Mouse (Mus musculus): Measurements from ENCODE around the gene Sppl3. TPM values are rescaled to one million over a fixed set of nuclear protein-coding genes. Genes with fewer than 3 reads are reported as not detected.

Sppl3 gene
- polyA plus RNA-seq, 1 experiment from 2014 or later: 21.0 TPM

DNA sequence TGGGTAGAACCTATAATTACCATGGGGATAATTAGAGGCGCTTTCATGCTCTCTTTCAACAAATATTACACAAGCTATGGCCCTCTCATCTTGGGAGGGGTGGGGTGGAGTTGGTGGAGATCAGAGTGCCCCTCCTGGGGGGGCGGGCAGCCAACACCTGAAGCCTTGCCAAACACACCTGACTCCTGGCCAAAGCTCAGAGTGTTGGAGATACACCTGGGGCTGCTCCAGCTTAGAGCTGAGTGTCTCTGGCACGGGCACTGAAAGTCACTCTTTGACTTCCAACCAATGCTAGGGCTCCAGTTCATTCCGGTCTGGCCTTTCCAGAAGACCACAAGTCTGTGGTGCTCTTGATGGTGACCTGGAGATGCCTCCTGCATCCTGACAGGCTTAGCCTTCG, 3.2 kb upstream of the Sppl3 start:
- no peaks in the 10 kb centered on the region for H3K9me3 ChIP-seq (ENCODE audit: control insufficient read depth, low read length)
- no peak for ATAC-seq (ENCODE audit: low FRiP score)
- no peak overlapping the region for H3K9ac ChIP-seq (ENCODE audit: low read depth, low read length)
- H3K4me3 ChIP-seq (ENCODE audit: low read depth, low read length): no peak overlapping the region
- no peak overlapping the region for H3K27ac ChIP-seq (ENCODE audit: low read depth, low read length)
- H3K4me2 ChIP-seq (replicated peaks; ENCODE audit: low read depth, low read length): no peak overlapping the region
- DNase-seq (ENCODE audit: low spot score): no peak
- WGBS: 87% methylated on average over 5 of the region's 5 CpGs
- H3K36me3 ChIP-seq (ENCODE audit: control insufficient read depth, insufficient read depth, low read length): no peaks in the 10 kb centered on the region
- peaks cover 7% of the 10 kb centered on the region for H3K4me1 ChIP-seq (replicated peaks; ENCODE audit: control insufficient read depth, insufficient read depth, low read length)
- no peaks in the 10 kb centered on the region for H3K27me3 ChIP-seq (ENCODE audit: control insufficient read depth, insufficient read depth, low read length)

DNA sequence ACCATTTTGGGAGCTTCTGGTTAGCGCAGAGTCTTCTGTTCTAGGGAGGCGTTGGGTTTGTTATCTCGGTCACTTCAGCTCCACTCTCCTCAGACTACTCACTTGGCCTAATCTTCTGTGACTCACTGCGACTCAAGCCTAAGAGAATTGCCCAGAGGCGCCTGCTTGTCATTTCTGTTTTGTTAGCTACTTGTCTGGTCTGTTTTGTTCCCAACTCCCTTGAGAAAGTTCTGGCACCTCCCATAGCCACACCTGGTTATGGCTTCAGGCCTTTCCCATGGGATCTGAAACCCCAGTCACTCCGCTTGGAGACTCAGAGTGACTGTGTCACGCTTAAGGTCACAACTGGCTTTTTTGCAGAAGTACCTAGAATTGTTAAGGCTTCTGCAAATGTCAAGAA, 2.6 kb upstream of the Sppl3 start:
- Histone ChIP-seq H3K4me1 (replicated peaks; ENCODE audit: control insufficient read depth, insufficient read depth, low read length) (peaks cover 9% of the 10 kb centered on the region), H3K36me3 (ENCODE audit: control insufficient read depth, insufficient read depth, low read length) (no peaks in the 10 kb centered on the region), H3K4me2 (replicated peaks; ENCODE audit: low read depth, low read length) (no peak overlapping the region), H3K9ac (ENCODE audit: low read depth, low read length) (no peak overlapping the region), H3K4me3 (ENCODE audit: low read depth, low read length) (no peak overlapping the region), H3K9me3 (ENCODE audit: control insufficient read depth, low read length) (no peaks in the 10 kb centered on the region), H3K27me3 (ENCODE audit: control insufficient read depth, insufficient read depth, low read length) (no peaks in the 10 kb centered on the region), H3K27ac (ENCODE audit: low read depth, low read length) (no peak overlapping the region)
- 91% methylated on average over 7 of the region's 7 CpGs for WGBS
- no peak for DNase-seq (ENCODE audit: low spot score)
- ATAC-seq (ENCODE audit: low FRiP score): no peak

DNA sequence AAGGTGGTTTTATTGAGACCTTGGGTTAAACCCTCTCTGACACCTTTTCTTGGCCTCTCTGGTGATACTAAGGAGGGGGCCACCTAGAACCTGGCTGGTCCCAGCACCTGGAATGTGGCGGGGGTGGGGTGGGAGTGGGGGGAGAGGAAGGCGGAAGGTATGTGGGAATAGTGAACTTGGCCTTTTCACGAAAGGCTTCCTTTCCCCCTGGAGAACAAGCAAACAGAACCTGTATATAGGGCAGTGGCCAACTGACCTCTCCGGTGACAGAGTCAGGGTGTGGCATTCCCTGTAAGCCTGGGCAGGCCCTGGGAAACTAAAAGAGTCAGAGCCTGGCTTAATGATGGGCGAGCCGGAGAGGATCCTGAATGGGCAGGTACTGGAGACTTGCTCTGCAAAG, 1.8 kb upstream of the Sppl3 start:
- WGBS: 89% methylated on average over 6 of the region's 6 CpGs

DNA sequence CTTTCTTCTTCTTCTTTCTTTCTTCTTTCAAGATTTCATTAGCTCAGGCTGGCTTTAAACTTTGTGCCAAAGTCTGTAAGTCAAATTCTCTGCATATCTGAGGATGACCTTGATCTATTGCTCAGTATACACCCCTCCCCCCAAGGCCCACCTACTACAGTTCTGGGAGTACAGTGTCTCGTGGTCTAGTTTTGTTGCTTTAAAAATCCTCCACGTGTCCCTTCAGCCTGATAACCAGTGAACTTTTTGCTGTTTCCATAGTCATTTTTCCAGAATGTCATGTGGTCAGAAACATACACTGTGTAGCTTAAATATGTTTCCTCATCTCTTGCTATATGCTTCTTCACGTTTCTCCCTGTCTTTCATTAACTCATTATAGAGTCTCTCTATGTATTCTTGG, 976 bp upstream of the Sppl3 start:
- Histone ChIP-seq H3K9ac (ENCODE audit: low read depth, low read length) (no peak overlapping the region), H3K4me3 (ENCODE audit: low read depth, low read length) (no peak overlapping the region; the same call in 1 of the 2 replicates), H3K4me1 (replicated peaks; ENCODE audit: control insufficient read depth, insufficient read depth, low read length) (peaks cover 9% of the 10 kb centered on the region), H3K9me3 (ENCODE audit: control insufficient read depth, low read length) (no peaks in the 10 kb centered on the region), H3K36me3 (ENCODE audit: control insufficient read depth, insufficient read depth, low read length) (no peaks in the 10 kb centered on the region), H3K27ac (ENCODE audit: low read depth, low read length) (no peak overlapping the region), H3K4me2 (replicated peaks; ENCODE audit: low read depth, low read length) (no peak overlapping the region; the same call in 1 of the 2 replicates), H3K27me3 (ENCODE audit: control insufficient read depth, insufficient read depth, low read length) (no peaks in the 10 kb centered on the region)
- ATAC-seq (ENCODE audit: low FRiP score): no peak
- no peak for DNase-seq (ENCODE audit: low spot score)
- WGBS: 65% methylated on average over 3 of the region's 3 CpGs

More for the DNA sequence above, 1.8 kb upstream of the Sppl3 start:
- no peaks in the 10 kb centered on the region for H3K27me3 ChIP-seq (ENCODE audit: control insufficient read depth, insufficient read depth, low read length)
- H3K4me3 ChIP-seq (ENCODE audit: low read depth, low read length): no peak overlapping the region
- H3K9ac ChIP-seq (ENCODE audit: low read depth, low read length): no peak overlapping the region
- no peak overlapping the region for H3K4me2 ChIP-seq (replicated peaks; ENCODE audit: low read depth, low read length)
- H3K27ac ChIP-seq (ENCODE audit: low read depth, low read length): no peak overlapping the region
- no peak for ATAC-seq (ENCODE audit: low FRiP score)
- no peaks in the 10 kb centered on the region for H3K9me3 ChIP-seq (ENCODE audit: control insufficient read depth, low read length)
- DNase-seq (ENCODE audit: low spot score): no peak
- no peaks in the 10 kb centered on the region for H3K36me3 ChIP-seq (ENCODE audit: control insufficient read depth, insufficient read depth, low read length)
- H3K4me1 ChIP-seq (replicated peaks; ENCODE audit: control insufficient read depth, insufficient read depth, low read length): peaks cover 9% of the 10 kb centered on the region

DNA sequence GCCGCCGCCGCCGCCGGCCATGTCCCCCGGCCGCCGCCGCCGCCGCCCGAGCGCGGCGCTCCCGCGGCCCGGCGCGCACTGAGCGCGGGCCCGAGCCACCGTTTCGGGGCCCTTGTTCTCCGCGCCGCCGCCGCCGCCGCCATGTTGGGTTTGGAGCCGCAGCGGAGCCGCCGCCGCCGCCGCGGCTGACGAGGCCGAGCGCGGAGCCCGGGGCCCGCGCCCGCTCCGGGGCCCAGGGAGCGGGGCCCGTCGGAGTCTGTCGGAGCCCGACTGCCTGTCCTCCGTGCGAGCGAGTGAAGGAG, 231 bp downstream of the Sppl3 start:
- whole genome bisulfite sequencing: under 1% methylated on average over 38 of the region's 57 CpGs
- Histone ChIP-seq H3K36me3 (ENCODE audit: control insufficient read depth, insufficient read depth, low read length) (no peaks in the 10 kb centered on the region), H3K9me3 (ENCODE audit: control insufficient read depth, low read length) (no peaks in the 10 kb centered on the region), H3K4me2 (replicated peaks; ENCODE audit: low read depth, low read length) (peak overlapping the region; percentile 84), H3K27ac (ENCODE audit: low read depth, low read length) (peak overlapping the region; percentile 93), H3K4me1 (replicated peaks; ENCODE audit: control insufficient read depth, insufficient read depth, low read length) (peaks cover 9% of the 10 kb centered on the region), H3K9ac (ENCODE audit: low read depth, low read length) (peak overlapping the region; percentile 98), H3K4me3 (ENCODE audit: low read depth, low read length) (peak overlapping the region; percentile 100), H3K27me3 (ENCODE audit: control insufficient read depth, insufficient read depth, low read length) (no peaks in the 10 kb centered on the region)
- no peak for ATAC-seq (ENCODE audit: low FRiP score)
- DNase-seq (ENCODE audit: low spot score): no peak

DNA sequence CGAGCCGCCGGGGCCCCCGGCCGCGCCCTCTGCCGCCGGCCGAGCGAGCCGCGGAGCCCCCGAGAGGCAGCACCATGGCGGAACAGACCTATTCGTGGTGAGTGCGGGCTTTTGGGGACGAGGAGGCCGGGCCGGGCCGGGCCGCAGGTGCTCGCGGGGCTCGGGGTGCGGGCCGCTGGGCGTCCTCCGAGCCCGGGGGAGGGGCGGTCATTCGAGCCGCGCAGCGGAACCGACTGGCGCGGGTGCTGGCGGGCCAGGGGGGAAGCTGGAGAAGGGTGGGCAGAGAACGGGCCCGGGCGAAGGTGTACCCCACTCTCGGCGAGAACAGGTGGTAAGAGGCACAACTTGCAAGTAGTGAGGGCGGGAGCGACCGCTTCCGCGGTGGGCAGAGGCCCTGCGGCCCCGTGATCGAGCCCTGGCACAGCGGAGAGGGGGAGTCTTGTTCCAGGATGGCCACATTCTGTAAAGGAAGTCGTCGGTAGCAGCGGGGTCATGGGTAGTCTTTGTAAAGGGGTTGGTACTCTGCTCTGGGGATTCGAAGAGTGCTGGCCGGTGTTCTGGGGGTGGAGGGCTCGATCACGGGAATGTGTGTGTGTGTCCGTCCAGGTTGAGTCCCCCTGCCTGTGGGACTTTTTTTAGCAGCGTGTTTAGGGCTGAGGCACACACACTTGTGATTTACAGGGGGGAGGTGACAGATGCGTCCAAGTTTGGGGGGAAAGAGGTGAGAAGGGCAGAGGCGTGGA, 753 bp downstream of the Sppl3 start:
- peak overlapping the region; percentile 84 for H3K4me2 ChIP-seq (replicated peaks; ENCODE audit: low read depth, low read length)

DNA sequence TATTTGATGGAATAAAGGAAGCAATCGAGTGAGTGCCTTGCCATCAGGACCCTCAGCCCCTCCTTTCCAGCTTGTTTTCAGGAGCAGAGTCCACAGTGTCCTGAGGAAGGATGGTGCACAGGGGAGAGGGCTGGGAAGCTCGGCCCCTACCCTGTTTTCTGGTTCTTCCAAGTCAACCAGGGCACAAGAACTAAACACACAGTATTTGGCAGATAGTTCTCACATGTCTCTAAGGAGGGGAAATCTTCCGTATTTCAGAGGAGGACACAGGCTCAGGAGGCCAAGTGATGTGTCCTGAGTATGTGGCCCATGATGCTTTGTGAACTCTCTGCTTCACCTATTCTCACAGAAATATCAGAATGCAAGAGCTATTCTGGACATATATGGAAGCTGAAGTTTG, 2.5 kb downstream of the Sppl3 start:
- Histone ChIP-seq H3K9ac (ENCODE audit: low read depth, low read length) (no peak overlapping the region), H3K4me2 (replicated peaks; ENCODE audit: low read depth, low read length) (peak overlapping the region; percentile 84; the same call in 1 of the 2 replicates), H3K27ac (ENCODE audit: low read depth, low read length) (no peak overlapping the region), H3K4me3 (ENCODE audit: low read depth, low read length) (no peak overlapping the region), H3K36me3 (ENCODE audit: control insufficient read depth, insufficient read depth, low read length) (no peaks in the 10 kb centered on the region), H3K4me1 (replicated peaks; ENCODE audit: control insufficient read depth, insufficient read depth, low read length) (peaks cover 9% of the 10 kb centered on the region), H3K27me3 (ENCODE audit: control insufficient read depth, insufficient read depth, low read length) (no peaks in the 10 kb centered on the region), H3K9me3 (ENCODE audit: control insufficient read depth, low read length) (no peaks in the 10 kb centered on the region)
- DNase-seq (ENCODE audit: low spot score) (no peak), ATAC-seq (ENCODE audit: low FRiP score) (no peak)
- WGBS: 72% methylated on average over 3 of the region's 3 CpGs

More for the DNA sequence above, 753 bp downstream of the Sppl3 start:
- Histone ChIP-seq H3K9me3 (ENCODE audit: control insufficient read depth, low read length) (no peaks in the 10 kb centered on the region), H3K27ac (ENCODE audit: low read depth, low read length) (peak overlapping the region; percentile 93), H3K4me3 (ENCODE audit: low read depth, low read length) (peak overlapping the region; percentile 100), H3K9ac (ENCODE audit: low read depth, low read length) (peak overlapping the region; percentile 98), H3K36me3 (ENCODE audit: control insufficient read depth, insufficient read depth, low read length) (no peaks in the 10 kb centered on the region), H3K4me1 (replicated peaks; ENCODE audit: control insufficient read depth, insufficient read depth, low read length) (peaks cover 9% of the 10 kb centered on the region), H3K27me3 (ENCODE audit: control insufficient read depth, insufficient read depth, low read length) (no peaks in the 10 kb centered on the region)
- DNase-seq (ENCODE audit: low spot score): peak; percentile 60
- WGBS: under 1% methylated on average over 57 of the region's 63 CpGs
- peak; percentile 57 for ATAC-seq (ENCODE audit: low FRiP score)

DNA sequence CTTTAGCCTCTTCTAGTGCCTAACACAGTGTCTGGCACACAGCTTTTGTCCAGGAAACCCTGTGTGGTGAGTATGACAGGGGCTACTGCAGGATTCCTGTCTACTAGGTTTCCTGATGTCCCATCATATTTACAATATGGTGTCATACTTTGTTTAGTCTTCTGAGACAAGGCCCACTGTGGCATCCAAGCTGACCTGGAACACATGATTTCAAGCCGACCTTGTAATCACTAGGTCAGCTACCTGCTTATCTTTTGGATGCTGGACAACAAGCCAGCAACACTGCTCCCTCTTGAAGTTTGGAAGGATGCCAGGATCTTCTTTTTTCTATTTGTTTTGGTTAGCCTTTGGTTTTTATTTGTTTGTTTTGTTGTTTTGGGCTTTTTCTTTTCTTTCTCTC, 3.6 kb downstream of the Sppl3 start:
- Histone ChIP-seq H3K36me3 (ENCODE audit: control insufficient read depth, insufficient read depth, low read length) (no peaks in the 10 kb centered on the region), H3K27me3 (ENCODE audit: control insufficient read depth, insufficient read depth, low read length) (no peaks in the 10 kb centered on the region), H3K9me3 (ENCODE audit: control insufficient read depth, low read length) (no peaks in the 10 kb centered on the region), H3K9ac (ENCODE audit: low read depth, low read length) (no peak overlapping the region), H3K4me3 (ENCODE audit: low read depth, low read length) (no peak overlapping the region), H3K4me2 (replicated peaks; ENCODE audit: low read depth, low read length) (no peak overlapping the region), H3K4me1 (replicated peaks; ENCODE audit: control insufficient read depth, insufficient read depth, low read length) (peaks cover 9% of the 10 kb centered on the region), H3K27ac (ENCODE audit: low read depth, low read length) (no peak overlapping the region)
- no peak for ATAC-seq (ENCODE audit: low FRiP score)
- DNase-seq (ENCODE audit: low spot score): no peak
- WGBS: 78% methylated on average over 1 of the region's 1 CpGs

DNA sequence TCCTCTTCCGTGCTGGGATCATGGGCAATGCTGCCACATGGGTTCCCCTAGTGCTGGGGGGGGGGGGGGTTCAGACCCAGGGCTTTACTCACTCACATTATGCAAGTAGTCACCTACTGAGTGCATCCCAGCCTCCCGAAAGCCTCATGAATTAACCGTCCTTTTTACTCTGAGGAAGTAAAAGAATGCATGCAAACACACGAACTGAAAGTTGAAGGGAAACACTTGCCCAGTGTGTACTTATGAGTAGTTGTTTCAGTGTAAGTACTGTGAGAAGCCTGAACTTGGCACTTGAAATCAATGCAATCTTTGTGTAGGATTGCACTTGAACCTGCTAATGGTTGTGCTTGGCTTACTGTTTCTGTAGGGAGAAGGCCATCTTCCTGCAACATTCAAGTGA, 4.2 kb downstream of the Sppl3 start:
- Histone ChIP-seq H3K9me3 (ENCODE audit: control insufficient read depth, low read length) (no peaks in the 10 kb centered on the region), H3K4me3 (ENCODE audit: low read depth, low read length) (no peak overlapping the region), H3K4me1 (replicated peaks; ENCODE audit: control insufficient read depth, insufficient read depth, low read length) (peaks cover 9% of the 10 kb centered on the region), H3K27me3 (ENCODE audit: control insufficient read depth, insufficient read depth, low read length) (no peaks in the 10 kb centered on the region), H3K9ac (ENCODE audit: low read depth, low read length) (no peak overlapping the region), H3K27ac (ENCODE audit: low read depth, low read length) (no peak overlapping the region), H3K4me2 (replicated peaks; ENCODE audit: low read depth, low read length) (no peak overlapping the region), H3K36me3 (ENCODE audit: control insufficient read depth, insufficient read depth, low read length) (no peaks in the 10 kb centered on the region)
- ATAC-seq (ENCODE audit: low FRiP score): no peak
- 69% methylated on average over 4 of the region's 4 CpGs for WGBS
- DNase-seq (ENCODE audit: low spot score): no peak
